Mouse (Mus musculus): ENCODE data around the gene Tgfbr3. TPM values are rescaled to one million over a fixed set of nuclear protein-coding genes. Genes with fewer than 3 reads are reported as not detected.

The Tgfbr3 gene
- polyA plus RNA-seq, 1 experiment: 0.71 TPM

DNA sequence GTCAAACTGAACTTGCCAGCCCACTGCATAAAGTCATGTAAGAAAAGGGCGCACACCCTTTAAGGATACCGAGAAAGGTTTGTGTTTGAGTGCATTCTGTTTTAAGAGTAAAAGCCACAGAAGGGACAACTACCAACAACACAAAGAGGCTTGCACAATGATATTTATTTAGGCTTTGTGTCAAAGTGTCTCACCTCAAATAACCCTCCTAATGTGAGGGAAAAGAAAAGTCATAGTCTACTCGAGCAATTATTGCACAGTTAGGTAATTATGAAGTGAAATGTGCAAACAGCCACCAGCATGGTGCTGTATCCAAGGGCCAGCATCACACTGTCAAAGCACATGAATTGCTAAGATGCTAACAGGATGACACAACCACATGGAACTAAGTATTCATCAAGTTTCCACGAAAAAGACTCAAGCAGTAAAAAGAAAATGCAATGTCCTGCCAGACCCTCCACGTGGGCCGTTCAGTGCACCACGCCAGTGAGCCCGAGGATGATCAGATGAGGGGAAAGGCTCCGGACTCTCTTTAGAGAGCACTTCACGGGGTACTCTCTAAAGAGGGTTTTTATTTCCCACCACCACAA lies 5.4 kb downstream of the Tgfbr3 start:
- H3K4me3 ChIP-seq: no peak overlapping the region

DNA sequence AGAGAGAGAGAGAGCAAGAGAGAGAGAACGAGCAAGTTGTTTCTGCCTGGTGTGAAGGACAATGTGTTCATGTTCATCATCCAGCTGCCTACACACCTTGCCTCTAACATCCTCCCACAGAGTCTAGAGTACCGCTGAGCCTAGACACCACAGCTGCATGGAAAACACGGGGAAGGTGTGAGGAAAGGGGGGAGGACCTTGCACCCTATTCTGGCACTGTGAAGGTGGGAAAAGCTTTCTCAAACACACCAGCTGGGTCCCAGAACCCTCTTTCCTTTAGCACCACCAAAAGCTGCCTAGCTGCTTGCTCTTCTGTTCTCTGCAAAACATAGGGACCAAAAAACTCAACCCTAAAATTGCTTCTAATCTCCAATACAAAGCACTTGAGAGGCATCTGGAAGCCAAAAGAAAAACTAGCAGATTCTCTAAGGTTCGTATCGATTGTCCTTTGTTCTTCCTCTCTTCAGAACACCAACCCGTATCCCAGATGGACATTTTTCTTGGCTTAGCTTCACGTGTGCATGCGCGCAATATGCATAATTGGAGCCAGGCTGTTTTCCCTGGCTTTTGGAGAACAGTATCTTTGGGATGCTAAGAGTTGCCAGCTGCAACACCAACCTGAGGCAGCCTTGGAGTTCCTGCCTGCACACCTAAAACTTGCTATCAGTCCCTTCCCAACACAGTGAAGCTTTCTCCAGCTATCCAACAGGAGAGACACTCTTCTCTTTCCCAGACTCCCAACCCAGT lies 6.7 kb downstream of the Tgfbr3 start:
- no peaks in the 10 kb centered on the region for H3K79me2 ChIP-seq (ENCODE audit: control insufficient read depth, insufficient read depth)
- no peak overlapping the region for H3K4me2 ChIP-seq (ENCODE audit: low read depth)

More for the DNA sequence above, 5.4 kb downstream of the Tgfbr3 start:
- Histone ChIP-seq H3K79me2 (ENCODE audit: control insufficient read depth, insufficient read depth) (no peaks in the 10 kb centered on the region), H3K36me3 (ENCODE audit: control insufficient read depth, insufficient read depth) (no peaks in the 10 kb centered on the region), H3K27me3 (ENCODE audit: control insufficient read depth, insufficient read depth, insufficient read length) (peaks cover 15% of the 10 kb centered on the region), H3ac (ENCODE audit: control insufficient read depth, insufficient read length) (no peak overlapping the region), H3K4me2 (ENCODE audit: low read depth) (no peak overlapping the region)
- no peak for TF ChIP-seq TCF12 (IDR thresholded peaks at IDR 0.05; ENCODE audit: insufficient read depth, poor library complexity, severe bottlenecking)
- no peak for TF ChIP-seq SRF (IDR thresholded peaks at IDR 0.05; ENCODE audit: control insufficient read depth, insufficient read length, low read depth)
- TF ChIP-seq POLR2AphosphoS2 (IDR thresholded peaks at IDR 0.05; ENCODE audit: insufficient read length, low read depth): no peak
- TF ChIP-seq MYOD1 (IDR thresholded peaks at IDR 0.05; ENCODE audit: control insufficient read depth in 1 of 3, insufficient read length in 2 of 3, low read depth in 2 of 3): no peak
- TF ChIP-seq TCF3 (IDR thresholded peaks at IDR 0.05; ENCODE audit: insufficient read length, low read depth): no peak
- no peak for TF ChIP-seq CEBPB (IDR thresholded peaks at IDR 0.05; ENCODE audit: insufficient read depth, poor library complexity, severe bottlenecking)
- no peak for TF ChIP-seq POLR2A (IDR thresholded peaks at IDR 0.05; ENCODE audit: insufficient read length, low read depth)
- TF ChIP-seq MAX (IDR thresholded peaks at IDR 0.05; ENCODE audit: low read depth): no peak
- TF ChIP-seq USF1 (IDR thresholded peaks at IDR 0.05; ENCODE audit: low read depth): no peak
- no peak for TF ChIP-seq REST (IDR thresholded peaks at IDR 0.05; ENCODE audit: insufficient read depth, insufficient read length)
- TF ChIP-seq E2F4 (IDR thresholded peaks at IDR 0.05; ENCODE audit: insufficient read depth): no peak
- no peak for TF ChIP-seq MYOG (IDR thresholded peaks at IDR 0.05; ENCODE audit: control insufficient read depth in 1 of 3, insufficient read depth in 1 of 3, insufficient read length in 2 of 3, low read depth in 2 of 3)

DNA sequence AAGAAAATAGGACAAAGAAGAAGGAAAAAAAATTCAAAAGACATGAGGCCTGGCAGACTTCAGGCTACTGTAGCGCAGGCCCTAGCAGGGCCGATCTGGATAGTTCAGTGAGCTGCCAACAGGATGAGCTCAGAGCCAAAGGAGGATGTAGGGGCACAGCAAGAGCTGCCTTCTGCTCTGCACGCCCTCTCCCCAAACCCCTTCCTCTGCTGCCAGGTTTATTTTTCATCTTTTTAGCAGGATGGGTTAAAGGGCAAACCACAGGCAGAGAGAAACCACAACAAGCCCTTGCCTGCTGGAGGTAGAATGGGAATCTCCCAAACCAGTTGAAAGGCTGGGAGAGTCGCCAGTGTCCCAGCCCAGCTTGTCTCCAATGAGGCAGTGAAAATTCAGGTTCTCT lies 10.2 kb downstream of the Tgfbr3 start:
- H3K4me3 ChIP-seq: no peak overlapping the region
- H3ac ChIP-seq (ENCODE audit: control insufficient read depth, insufficient read length): no peak overlapping the region
- no peaks in the 10 kb centered on the region for H3K36me3 ChIP-seq (ENCODE audit: control insufficient read depth, insufficient read depth)
- TF ChIP-seq POLR2A (IDR thresholded peaks at IDR 0.05; ENCODE audit: insufficient read length, low read depth) (no peak), MAX (IDR thresholded peaks at IDR 0.05; ENCODE audit: low read depth) (no peak), CEBPB (IDR thresholded peaks at IDR 0.05; ENCODE audit: insufficient read depth, poor library complexity, severe bottlenecking) (no peak), REST (IDR thresholded peaks at IDR 0.05; ENCODE audit: insufficient read depth, insufficient read length) (no peak), E2F4 (IDR thresholded peaks at IDR 0.05; ENCODE audit: insufficient read depth) (no peak), TCF3 (IDR thresholded peaks at IDR 0.05; ENCODE audit: insufficient read length, low read depth) (no peak), MYOG (IDR thresholded peaks at IDR 0.05; ENCODE audit: control insufficient read depth in 1 of 3, insufficient read depth in 1 of 3, insufficient read length in 2 of 3, low read depth in 2 of 3) (no peak), SRF (IDR thresholded peaks at IDR 0.05; ENCODE audit: control insufficient read depth, insufficient read length, low read depth) (no peak)
- H3K4me2 ChIP-seq (ENCODE audit: low read depth): no peak overlapping the region
- peaks cover 6% of the 10 kb centered on the region for H3K27me3 ChIP-seq (ENCODE audit: control insufficient read depth, insufficient read depth, insufficient read length)
- H3K79me2 ChIP-seq (ENCODE audit: control insufficient read depth, insufficient read depth): no peaks in the 10 kb centered on the region

More for the DNA sequence above, 6.7 kb downstream of the Tgfbr3 start:
- no peak overlapping the region for H3K4me3 ChIP-seq
- peaks cover 6% of the 10 kb centered on the region for H3K27me3 ChIP-seq (ENCODE audit: control insufficient read depth, insufficient read depth, insufficient read length)
- TF ChIP-seq MYOD1 (IDR thresholded peaks at IDR 0.05; ENCODE audit: control insufficient read depth in 1 of 3, insufficient read length in 2 of 3, low read depth in 2 of 3) (no peak), CEBPB (IDR thresholded peaks at IDR 0.05; ENCODE audit: insufficient read depth, poor library complexity, severe bottlenecking) (no peak), REST (IDR thresholded peaks at IDR 0.05; ENCODE audit: insufficient read depth, insufficient read length) (no peak), POLR2A (IDR thresholded peaks at IDR 0.05; ENCODE audit: insufficient read length, low read depth) (no peak), SRF (IDR thresholded peaks at IDR 0.05; ENCODE audit: control insufficient read depth, insufficient read length, low read depth) (no peak), TCF3 (IDR thresholded peaks at IDR 0.05; ENCODE audit: insufficient read length, low read depth) (no peak), POLR2AphosphoS2 (IDR thresholded peaks at IDR 0.05; ENCODE audit: insufficient read length, low read depth) (no peak), MAX (IDR thresholded peaks at IDR 0.05; ENCODE audit: low read depth) (no peak), TCF12 (IDR thresholded peaks at IDR 0.05; ENCODE audit: insufficient read depth, poor library complexity, severe bottlenecking) (no peak), USF1 (IDR thresholded peaks at IDR 0.05; ENCODE audit: low read depth) (no peak), E2F4 (IDR thresholded peaks at IDR 0.05; ENCODE audit: insufficient read depth) (no peak)
- H3ac ChIP-seq (ENCODE audit: control insufficient read depth, insufficient read length): no peak overlapping the region
- no peaks in the 10 kb centered on the region for H3K36me3 ChIP-seq (ENCODE audit: control insufficient read depth, insufficient read depth)

DNA sequence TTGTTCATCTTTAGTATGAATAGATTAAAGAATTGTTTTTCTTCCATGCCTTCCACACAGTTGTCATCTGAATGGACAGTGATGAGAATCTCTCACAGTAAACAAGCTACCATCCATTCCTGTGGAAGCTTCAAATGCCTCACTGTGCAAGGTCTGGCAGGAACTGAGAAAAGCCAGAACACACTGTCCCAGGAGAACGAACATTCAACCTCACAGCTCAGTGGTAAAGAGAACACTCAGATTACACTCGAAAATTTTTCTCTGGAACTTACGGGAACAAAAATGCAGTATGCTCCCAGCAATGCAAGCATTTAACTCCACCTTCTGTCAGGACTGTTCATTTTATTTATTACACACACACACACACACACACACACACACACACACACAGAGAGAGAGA lies 13.2 kb downstream of the Tgfbr3 start:
- no peak for TF ChIP-seq MAX (IDR thresholded peaks at IDR 0.05; ENCODE audit: low read depth)
- TF ChIP-seq MYOD1 (IDR thresholded peaks at IDR 0.05; ENCODE audit: control insufficient read depth in 1 of 3, insufficient read length in 2 of 3, low read depth in 2 of 3): no peak
- TF ChIP-seq USF1 (IDR thresholded peaks at IDR 0.05; ENCODE audit: low read depth): no peak
- TF ChIP-seq POLR2AphosphoS2 (IDR thresholded peaks at IDR 0.05; ENCODE audit: insufficient read length, low read depth): no peak
- no peak for TF ChIP-seq MYOG (IDR thresholded peaks at IDR 0.05; ENCODE audit: control insufficient read depth in 1 of 3, insufficient read depth in 1 of 3, insufficient read length in 2 of 3, low read depth in 2 of 3)
- no peak for TF ChIP-seq TCF12 (IDR thresholded peaks at IDR 0.05; ENCODE audit: insufficient read depth, poor library complexity, severe bottlenecking)
- TF ChIP-seq CEBPB (IDR thresholded peaks at IDR 0.05; ENCODE audit: insufficient read depth, poor library complexity, severe bottlenecking): no peak
- no peak for TF ChIP-seq E2F4 (IDR thresholded peaks at IDR 0.05; ENCODE audit: insufficient read depth)
- no peak for TF ChIP-seq REST (IDR thresholded peaks at IDR 0.05; ENCODE audit: insufficient read depth, insufficient read length)
- TF ChIP-seq POLR2A (IDR thresholded peaks at IDR 0.05; ENCODE audit: insufficient read length, low read depth): no peak
- TF ChIP-seq SRF (IDR thresholded peaks at IDR 0.05; ENCODE audit: control insufficient read depth, insufficient read length, low read depth): no peak
- TF ChIP-seq TCF3 (IDR thresholded peaks at IDR 0.05; ENCODE audit: insufficient read length, low read depth): no peak
- Histone ChIP-seq H3ac (ENCODE audit: control insufficient read depth, insufficient read length) (no peak overlapping the region), H3K4me2 (ENCODE audit: low read depth) (no peak overlapping the region), H3K27me3 (ENCODE audit: control insufficient read depth, insufficient read depth, insufficient read length) (no peaks in the 10 kb centered on the region), H3K79me2 (ENCODE audit: control insufficient read depth, insufficient read depth) (no peaks in the 10 kb centered on the region), H3K36me3 (ENCODE audit: control insufficient read depth, insufficient read depth) (no peaks in the 10 kb centered on the region), H3K4me3 (no peak overlapping the region)

Data from myocyte (in vitro differentiated cells).